Mouse (Mus musculus) ES-Bruce4 (cell line): ENCODE data around the gene Tmem174.

Experiments used
- CTCF ChIP-seq: IDR thresholded peaks from one replicate; pipeline ENCODE4 v1.8.1; 2011; ENCODE audit warnings: low read depth, low read length
- EP300 ChIP-seq: IDR thresholded peaks from 2 replicates; pipeline ENCODE4 v1.6.1; 2011; ENCODE audit warnings: low read depth, low read length; ENCODE audit not compliant: insufficient read depth
- POLR2A ChIP-seq: IDR thresholded peaks from one replicate; pipeline ENCODE4 v1.8.1; 2011; ENCODE audit warnings: low read length; ENCODE audit not compliant: insufficient read depth

- TF ChIP-seq POLR2A (no peak), CTCF (no peak), EP300 (no peak)
These were observed 4.8 kb downstream of the Tmem174 start for GRCm38 (mm10) chr13:98632306-98632942.
